Mouse (Mus musculus): ENCODE results near the gene Cd86. TPM values are rescaled to one million over a fixed set of nuclear protein-coding genes. Genes with fewer than 3 reads are reported as not detected.

Gene Cd86
- polyA plus RNA-seq, 1 experiment from 2014 or later: 1.1 TPM

GRCm38 (mm10) chr16:36627740-36628139 lies 38.1 kb downstream of the Cd86 start:
- no peak overlapping the region for H3K27ac ChIP-seq (ENCODE audit: low read length)
- no peaks in the 10 kb centered on the region for H3K27me3 ChIP-seq (replicated peaks; ENCODE audit: control insufficient read depth, insufficient read depth, low read length)
- H3K36me3 ChIP-seq (ENCODE audit: control insufficient read depth, insufficient read depth): no peaks in the 10 kb centered on the region
- WGBS: 89% methylated on average over 1 of the region's 1 CpGs
- no peaks in the 10 kb centered on the region for H3K4me1 ChIP-seq (replicated peaks; ENCODE audit: control insufficient read depth, insufficient read depth, low read length)
- no peaks in the 10 kb centered on the region for H3K9me3 ChIP-seq (ENCODE audit: control insufficient read depth, low read length)
- no peak for ATAC-seq
- no peak overlapping the region for H3K4me3 ChIP-seq (replicated peaks; ENCODE audit: low read length)
- H3K9ac ChIP-seq (replicated peaks; ENCODE audit: low read depth, low read length): no peak overlapping the region
- H3K4me2 ChIP-seq (ENCODE audit: low read length): no peak overlapping the region

GRCm38 (mm10) chr16:36626567-36627197 lies 39.2 kb downstream of the Cd86 start:
- no peaks in the 10 kb centered on the region for H3K4me1 ChIP-seq (replicated peaks; ENCODE audit: control insufficient read depth, insufficient read depth, low read length)
- H3K4me2 ChIP-seq (ENCODE audit: low read length): no peak overlapping the region
- WGBS: 91% methylated on average over 5 of the region's 5 CpGs
- H3K9me3 ChIP-seq (ENCODE audit: control insufficient read depth, low read length): no peaks in the 10 kb centered on the region
- no peak overlapping the region for H3K4me3 ChIP-seq (replicated peaks; ENCODE audit: low read length)
- no peak overlapping the region for H3K27ac ChIP-seq (ENCODE audit: low read length)
- no peak for ATAC-seq
- H3K9ac ChIP-seq (replicated peaks; ENCODE audit: low read depth, low read length): no peak overlapping the region
- H3K27me3 ChIP-seq (replicated peaks; ENCODE audit: control insufficient read depth, insufficient read depth, low read length): no peaks in the 10 kb centered on the region
- H3K36me3 ChIP-seq (ENCODE audit: control insufficient read depth, insufficient read depth): no peaks in the 10 kb centered on the region

- Histone ChIP-seq H3K9ac (replicated peaks; ENCODE audit: low read depth, low read length) (no peak overlapping the region), H3K4me3 (replicated peaks; ENCODE audit: low read length) (no peak overlapping the region), H3K36me3 (ENCODE audit: control insufficient read depth, insufficient read depth) (no peaks in the 10 kb centered on the region), H3K27me3 (replicated peaks; ENCODE audit: control insufficient read depth, insufficient read depth, low read length) (no peaks in the 10 kb centered on the region), H3K4me2 (ENCODE audit: low read length) (no peak overlapping the region), H3K27ac (ENCODE audit: low read length) (no peak overlapping the region), H3K9me3 (ENCODE audit: control insufficient read depth, low read length) (no peaks in the 10 kb centered on the region), H3K4me1 (replicated peaks; ENCODE audit: control insufficient read depth, insufficient read depth, low read length) (no peaks in the 10 kb centered on the region)
- no peak for ATAC-seq
- 91% methylated on average over 1 of the region's 1 CpGs for WGBS
Observed at GRCm38 (mm10) chr16:36625909-36626308, 40.0 kb downstream of the Cd86 start.

- Histone ChIP-seq H3K4me3 (replicated peaks; ENCODE audit: low read length) (no peak overlapping the region), H3K36me3 (ENCODE audit: control insufficient read depth, insufficient read depth) (no peaks in the 10 kb centered on the region), H3K9ac (replicated peaks; ENCODE audit: low read depth, low read length) (no peak overlapping the region), H3K27me3 (replicated peaks; ENCODE audit: control insufficient read depth, insufficient read depth, low read length) (no peaks in the 10 kb centered on the region), H3K9me3 (ENCODE audit: control insufficient read depth, low read length) (no peaks in the 10 kb centered on the region), H3K4me2 (ENCODE audit: low read length) (no peak overlapping the region), H3K4me1 (replicated peaks; ENCODE audit: control insufficient read depth, insufficient read depth, low read length) (no peaks in the 10 kb centered on the region), H3K27ac (ENCODE audit: low read length) (no peak overlapping the region)
- ATAC-seq: no peak
- WGBS: 83% methylated on average over 3 of the region's 3 CpGs
Observed at GRCm38 (mm10) chr16:36622320-36622719, 43.6 kb downstream of the Cd86 start.

- 89% methylated on average over 3 of the region's 3 CpGs for WGBS
- no peak overlapping the region for H3K4me2 ChIP-seq (ENCODE audit: low read length)
- H3K4me1 ChIP-seq (replicated peaks; ENCODE audit: control insufficient read depth, insufficient read depth, low read length): no peaks in the 10 kb centered on the region
- H3K9ac ChIP-seq (replicated peaks; ENCODE audit: low read depth, low read length): no peak overlapping the region
- no peaks in the 10 kb centered on the region for H3K9me3 ChIP-seq (ENCODE audit: control insufficient read depth, low read length)
- no peak overlapping the region for H3K27ac ChIP-seq (ENCODE audit: low read length)
- no peaks in the 10 kb centered on the region for H3K27me3 ChIP-seq (replicated peaks; ENCODE audit: control insufficient read depth, insufficient read depth, low read length)
- no peak overlapping the region for H3K4me3 ChIP-seq (replicated peaks; ENCODE audit: low read length)
- no peaks in the 10 kb centered on the region for H3K36me3 ChIP-seq (ENCODE audit: control insufficient read depth, insufficient read depth)
- ATAC-seq: no peak
Observed at GRCm38 (mm10) chr16:36621108-36621507, 44.8 kb downstream of the Cd86 start.

- Histone ChIP-seq H3K27ac (ENCODE audit: low read length) (no peak overlapping the region), H3K9ac (replicated peaks; ENCODE audit: low read depth, low read length) (no peak overlapping the region), H3K4me3 (replicated peaks; ENCODE audit: low read length) (no peak overlapping the region), H3K27me3 (replicated peaks; ENCODE audit: control insufficient read depth, insufficient read depth, low read length) (no peaks in the 10 kb centered on the region), H3K4me2 (ENCODE audit: low read length) (no peak overlapping the region), H3K36me3 (ENCODE audit: control insufficient read depth, insufficient read depth) (no peaks in the 10 kb centered on the region), H3K9me3 (ENCODE audit: control insufficient read depth, low read length) (no peaks in the 10 kb centered on the region), H3K4me1 (replicated peaks; ENCODE audit: control insufficient read depth, insufficient read depth, low read length) (no peaks in the 10 kb centered on the region)
- ATAC-seq: no peak
- 74% methylated on average over 2 of the region's 2 CpGs for WGBS
Observed at GRCm38 (mm10) chr16:36613701-36614100, 52.2 kb downstream of the Cd86 start.

GRCm38 (mm10) chr16:36602632-36603031 lies 63.2 kb downstream of the Cd86 start:
- Histone ChIP-seq H3K27ac (ENCODE audit: low read length) (no peak overlapping the region), H3K9me3 (ENCODE audit: control insufficient read depth, low read length) (no peaks in the 10 kb centered on the region), H3K27me3 (replicated peaks; ENCODE audit: control insufficient read depth, insufficient read depth, low read length) (no peaks in the 10 kb centered on the region), H3K4me3 (replicated peaks; ENCODE audit: low read length) (no peak overlapping the region), H3K9ac (replicated peaks; ENCODE audit: low read depth, low read length) (no peak overlapping the region), H3K4me1 (replicated peaks; ENCODE audit: control insufficient read depth, insufficient read depth, low read length) (no peaks in the 10 kb centered on the region), H3K4me2 (ENCODE audit: low read length) (no peak overlapping the region), H3K36me3 (ENCODE audit: control insufficient read depth, insufficient read depth) (no peaks in the 10 kb centered on the region)
- 88% methylated on average over 3 of the region's 3 CpGs for WGBS
- no peak for ATAC-seq

GRCm38 (mm10) chr16:36598265-36598664 lies 67.6 kb downstream of the Cd86 start:
- Histone ChIP-seq H3K36me3 (ENCODE audit: control insufficient read depth, insufficient read depth) (no peaks in the 10 kb centered on the region), H3K4me2 (ENCODE audit: low read length) (no peak overlapping the region), H3K4me3 (replicated peaks; ENCODE audit: low read length) (no peak overlapping the region), H3K27me3 (replicated peaks; ENCODE audit: control insufficient read depth, insufficient read depth, low read length) (no peaks in the 10 kb centered on the region), H3K4me1 (replicated peaks; ENCODE audit: control insufficient read depth, insufficient read depth, low read length) (no peaks in the 10 kb centered on the region), H3K9ac (replicated peaks; ENCODE audit: low read depth, low read length) (no peak overlapping the region), H3K9me3 (ENCODE audit: control insufficient read depth, low read length) (no peaks in the 10 kb centered on the region), H3K27ac (ENCODE audit: low read length) (no peak overlapping the region)
- ATAC-seq: no peak
- 83% methylated on average over 4 of the region's 4 CpGs for WGBS

- H3K27ac ChIP-seq (ENCODE audit: low read length): no peak overlapping the region
- no peak for ATAC-seq
- H3K4me1 ChIP-seq (replicated peaks; ENCODE audit: control insufficient read depth, insufficient read depth, low read length): no peaks in the 10 kb centered on the region
- H3K36me3 ChIP-seq (ENCODE audit: control insufficient read depth, insufficient read depth): no peaks in the 10 kb centered on the region
- no peak overlapping the region for H3K9ac ChIP-seq (replicated peaks; ENCODE audit: low read depth, low read length)
- H3K4me3 ChIP-seq (replicated peaks; ENCODE audit: low read length): no peak overlapping the region
- H3K9me3 ChIP-seq (ENCODE audit: control insufficient read depth, low read length): no peaks in the 10 kb centered on the region
- H3K4me2 ChIP-seq (ENCODE audit: low read length): no peak overlapping the region
- WGBS: 90% methylated on average over 10 of the region's 10 CpGs
- no peaks in the 10 kb centered on the region for H3K27me3 ChIP-seq (replicated peaks; ENCODE audit: control insufficient read depth, insufficient read depth, low read length)
Observed at GRCm38 (mm10) chr16:36596671-36597410, 69.0 kb downstream of the Cd86 start.
